Mouse (Mus musculus) testis, adult 2 months (tissue): ENCODE data around the gene Rnf44. TPM values are rescaled to one million over a fixed set of nuclear protein-coding genes. Genes with fewer than 3 reads are reported as not detected.
A peak's percentile ranks its signal among the peaks of the same experiment; 100 is the strongest.

Experiments used
- H3K27ac ChIP-seq: fragments of 200-500 bp; 2 replicates; pipeline ENCODE4 v1.5.1; 2012; ENCODE audit warnings: low read depth, low read length; ENCODE audit not compliant: control insufficient read depth, insufficient read depth
- H3K27me3 ChIP-seq: fragments of 200-500 bp; 2 replicates; pipeline ENCODE4 v1.6.1; 2012; ENCODE audit warnings: mild to moderate bottlenecking, low read length, moderate library complexity; ENCODE audit not compliant: control insufficient read depth, insufficient read depth
- H3K36me3 ChIP-seq: fragments of 200-500 bp; 2 replicates; pipeline ENCODE4 v1.6.1; 2012; ENCODE audit warnings: mild to moderate bottlenecking, low read length; ENCODE audit not compliant: control insufficient read depth, insufficient read depth
- H3K4me1 ChIP-seq: fragments of 200-500 bp; 2 replicates; pipeline ENCODE4 v1.6.1; 2012; ENCODE audit warnings: low read length; ENCODE audit not compliant: control insufficient read depth, insufficient read depth
- H3K4me3 ChIP-seq: fragments of 200-500 bp; 2 replicates; pipeline ENCODE4 v1.5.1; 2012; ENCODE audit warnings: low read depth, mild to moderate bottlenecking, low read length, moderate library complexity, mixed read lengths; ENCODE audit not compliant: control insufficient read depth
- CTCF ChIP-seq: fragments of 200-500 bp; IDR thresholded peaks from 2 replicates; pipeline ENCODE4 v1.5.1; 2012; ENCODE audit warnings: low read depth, mild to moderate bottlenecking, inconsistent platforms, low read length, moderate library complexity; ENCODE audit not compliant: control insufficient read depth, insufficient read depth, insufficient replicate concordance
- POLR2A ChIP-seq: fragments of 200-500 bp; IDR thresholded peaks from 2 replicates; pipeline ENCODE4 v1.6.1; 2012; ENCODE audit warnings: low read depth, mild to moderate bottlenecking, inconsistent platforms, low read length, moderate library complexity; ENCODE audit not compliant: control insufficient read depth
- polyA plus RNA-seq: library from polyadenylated mRNA; depleted of rRNA; stranded (reverse); fragments of >200 nt; gene quantifications from 2 replicates; pipeline ENCODE4 v1.2.3, GENCODE M21; 2012

The Rnf44 gene
- polyA plus RNA-seq, 1 experiment: 418 TPM

DNA sequence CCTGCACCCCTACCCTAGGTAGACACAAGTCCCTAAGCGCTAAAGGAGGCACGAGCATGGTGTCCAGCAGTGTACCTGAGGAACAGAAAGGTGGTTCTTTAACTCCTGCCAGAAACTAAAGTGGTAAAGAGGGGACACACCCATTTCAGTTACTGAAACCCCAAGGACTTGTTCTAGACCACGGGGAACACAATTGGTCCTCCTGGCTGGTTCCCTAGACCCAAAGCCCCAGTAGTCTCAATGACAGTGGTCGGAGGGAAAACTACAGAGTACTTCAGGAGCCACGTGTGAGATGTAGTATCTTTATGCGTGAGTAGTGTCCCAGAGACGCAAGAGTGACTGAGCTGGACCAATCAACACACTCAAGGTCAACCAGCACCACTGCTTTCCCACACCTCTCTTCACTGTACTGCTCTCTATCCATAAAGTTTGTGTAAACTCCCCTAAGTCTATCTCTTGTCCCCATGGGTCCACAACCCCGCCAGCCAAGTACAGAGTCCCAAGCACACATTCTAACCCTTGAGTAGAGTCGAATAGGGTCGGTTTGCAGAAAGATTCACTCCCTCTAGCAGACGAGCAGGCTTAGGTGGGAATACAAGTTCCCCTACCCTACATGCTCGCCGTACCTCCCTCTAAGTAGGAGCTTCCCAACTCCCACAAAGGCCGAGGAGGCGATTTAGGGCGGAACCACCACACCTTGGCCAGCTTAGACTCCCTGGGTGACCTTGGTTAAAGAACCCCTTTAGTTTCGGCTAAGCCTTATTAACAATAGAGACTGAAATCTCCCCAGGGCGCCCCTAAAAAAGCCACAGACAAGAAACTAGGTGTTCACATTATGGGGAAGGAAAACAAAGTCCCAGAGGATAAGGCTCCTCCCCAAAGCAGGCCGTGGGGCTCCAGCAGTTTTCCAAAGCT, 7.3 kb downstream of the Rnf44 start:
- TF ChIP-seq POLR2A (no peak), CTCF (no peak)
- H3K4me1 ChIP-seq: peaks cover 11% of the 10 kb centered on the region
- H3K27me3 ChIP-seq: no peaks in the 10 kb centered on the region
- H3K27ac ChIP-seq: peak overlapping the region; percentile 92
- peak overlapping the region; percentile 97 for H3K4me3 ChIP-seq
- H3K36me3 ChIP-seq: peaks cover 2% of the 10 kb centered on the region

DNA sequence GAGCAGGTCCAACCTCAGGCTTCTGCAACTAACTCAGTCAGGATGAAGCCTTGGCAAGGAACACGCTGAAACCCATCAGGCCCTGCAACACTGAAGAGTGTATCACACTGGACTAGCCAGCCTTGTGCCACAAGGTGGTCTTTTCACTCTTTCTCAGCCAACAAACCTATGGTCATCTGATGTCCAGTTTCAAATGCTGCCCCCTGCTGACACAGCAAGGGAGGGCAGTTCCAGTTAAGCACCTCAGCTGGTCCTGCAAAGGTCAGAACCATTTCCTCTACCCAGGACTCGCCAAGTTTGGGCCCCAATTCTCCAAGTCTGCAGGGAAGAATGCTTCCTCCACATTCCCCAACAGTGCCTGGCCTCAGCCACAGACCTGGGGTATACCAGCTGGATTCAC, 8.5 kb downstream of the Rnf44 start:
- Histone ChIP-seq H3K4me1 (peaks cover 11% of the 10 kb centered on the region), H3K4me3 (no peak overlapping the region), H3K36me3 (peaks cover 2% of the 10 kb centered on the region), H3K27me3 (no peaks in the 10 kb centered on the region), H3K27ac (no peak overlapping the region)
- TF ChIP-seq CTCF: peak; percentile 52; the same call in 1 of the 2 replicates
- TF ChIP-seq POLR2A: no peak

DNA sequence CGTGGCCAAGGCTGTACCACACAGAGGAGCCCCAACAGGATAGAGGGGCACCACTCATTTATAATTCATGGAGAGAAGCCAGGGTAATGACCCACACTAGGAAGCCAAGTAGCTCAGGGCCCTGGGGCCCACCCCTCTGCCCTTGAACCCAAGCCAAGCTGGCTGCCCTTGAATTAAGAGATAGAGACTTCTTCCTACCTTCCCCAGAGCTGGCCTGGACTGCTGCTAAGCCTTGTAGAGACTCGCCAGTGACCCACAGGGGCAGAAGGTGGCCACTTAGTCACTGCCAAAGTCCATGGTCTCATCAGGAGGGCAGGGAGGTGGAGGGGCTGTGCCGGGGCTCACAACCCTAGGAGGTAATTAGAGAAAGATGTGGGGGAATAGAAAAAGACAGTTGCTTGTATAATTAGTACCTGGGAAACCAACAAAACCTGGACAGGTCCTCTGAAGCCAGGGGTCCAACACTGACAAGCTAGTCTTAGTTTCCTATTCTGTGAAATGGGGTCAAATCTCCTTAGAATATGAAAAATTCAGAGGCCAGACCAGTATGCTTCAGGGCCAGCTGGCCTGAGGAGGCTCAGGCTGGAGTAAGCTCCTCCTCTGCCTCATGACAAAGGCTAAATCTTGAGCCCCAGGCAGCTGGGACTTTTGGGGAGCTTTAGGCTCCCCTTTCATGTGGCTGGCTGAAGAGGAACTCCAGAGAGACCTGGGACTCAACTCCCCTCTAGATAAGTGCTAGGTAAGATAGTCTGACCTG, 9.4 kb downstream of the Rnf44 start:
- Histone ChIP-seq H3K36me3 (peaks cover 2% of the 10 kb centered on the region), H3K4me3 (no peak overlapping the region), H3K27ac (no peak overlapping the region), H3K4me1 (peaks cover 11% of the 10 kb centered on the region), H3K27me3 (no peaks in the 10 kb centered on the region)
- TF ChIP-seq CTCF (no peak), POLR2A (no peak)

DNA sequence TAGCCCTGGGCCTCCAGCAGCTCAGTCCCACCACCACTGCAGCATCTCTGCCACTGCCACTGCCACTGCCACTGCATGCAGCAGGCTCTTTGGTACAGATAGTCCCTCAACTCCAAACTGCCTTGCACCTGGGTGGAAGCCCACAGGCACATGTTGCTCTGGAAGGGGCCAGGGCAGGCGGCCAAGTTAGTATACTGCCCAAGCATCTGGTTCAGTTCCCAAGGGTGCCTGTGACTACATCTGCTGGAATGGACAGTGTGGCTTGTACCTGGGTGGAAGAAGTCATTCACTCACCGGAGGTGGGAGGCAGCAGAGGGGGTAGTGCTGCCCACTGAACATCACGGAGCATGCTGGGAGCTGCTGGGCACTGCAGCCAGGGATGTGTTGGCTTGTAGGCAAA, 10.4 kb downstream of the Rnf44 start:
- no peak overlapping the region for H3K27ac ChIP-seq
- H3K36me3 ChIP-seq: peaks cover 2% of the 10 kb centered on the region
- no peak overlapping the region for H3K4me3 ChIP-seq
- H3K4me1 ChIP-seq: peaks cover 11% of the 10 kb centered on the region
- H3K27me3 ChIP-seq: no peaks in the 10 kb centered on the region
- TF ChIP-seq POLR2A: no peak
- TF ChIP-seq CTCF: no peak

GRCm38 (mm10) chr13:54681291-54681690, 12.4 kb downstream of the Rnf44 start:
- no peak overlapping the region for H3K4me3 ChIP-seq
- H3K27ac ChIP-seq: no peak overlapping the region
- H3K27me3 ChIP-seq: no peaks in the 10 kb centered on the region
- H3K4me1 ChIP-seq: peaks cover 8% of the 10 kb centered on the region
- H3K36me3 ChIP-seq: peaks cover 2% of the 10 kb centered on the region
- TF ChIP-seq POLR2A (no peak), CTCF (no peak)

- TF ChIP-seq CTCF (no peak), POLR2A (no peak)
- Histone ChIP-seq H3K27ac (no peak overlapping the region), H3K4me3 (no peak overlapping the region), H3K4me1 (peaks cover 4% of the 10 kb centered on the region), H3K27me3 (no peaks in the 10 kb centered on the region), H3K36me3 (peaks cover 2% of the 10 kb centered on the region)
Observed at GRCm38 (mm10) chr13:54680184-54680853, 13.4 kb downstream of the Rnf44 start.

GRCm38 (mm10) chr13:54678263-54678662, 15.4 kb downstream of the Rnf44 start:
- TF ChIP-seq POLR2A (no peak), CTCF (no peak)
- Histone ChIP-seq H3K36me3 (peaks cover 2% of the 10 kb centered on the region), H3K27ac (no peak overlapping the region), H3K4me1 (no peaks in the 10 kb centered on the region), H3K27me3 (no peaks in the 10 kb centered on the region), H3K4me3 (no peak overlapping the region)
